Mouse (Mus musculus): ENCODE measurements around the gene Slc15a1.
"Not testable (repeated sequence)": the region's sequence is repeated elsewhere in the genome, so short reads cannot be mapped to it uniquely, and the experiment has no call there.

Slc15a1 gene

DNA sequence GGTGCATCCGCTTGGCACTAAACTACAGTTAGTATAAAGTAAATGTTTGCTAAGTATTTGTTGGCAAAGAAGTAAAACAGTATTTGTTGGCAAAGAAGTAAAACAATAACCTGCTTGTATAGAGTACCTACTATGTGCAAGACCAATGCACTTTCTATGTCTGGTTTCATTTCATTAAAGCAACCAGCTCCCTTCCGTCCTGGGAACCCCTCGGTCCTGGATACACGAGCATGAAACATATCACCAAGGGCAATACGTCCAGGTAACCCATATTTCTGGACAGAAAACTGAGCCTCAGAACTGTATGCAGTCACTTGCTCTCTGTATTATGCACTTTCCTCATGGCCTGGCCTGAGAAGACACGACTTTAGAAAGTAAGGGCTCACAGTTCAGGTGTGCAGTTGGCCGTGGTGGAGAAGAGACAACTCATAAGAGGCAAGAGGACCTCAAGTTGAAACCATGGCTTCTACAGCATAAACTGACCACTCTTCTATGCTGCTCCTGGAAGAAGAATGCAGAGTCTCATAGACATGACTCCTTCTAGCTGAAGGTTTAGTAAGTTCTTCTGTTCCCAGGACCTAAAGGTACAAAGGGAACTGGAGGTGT, 53.5 kb downstream of the Slc15a1 start:
- no peak for DNase-seq (ENCODE audit: low spot score)

DNA sequence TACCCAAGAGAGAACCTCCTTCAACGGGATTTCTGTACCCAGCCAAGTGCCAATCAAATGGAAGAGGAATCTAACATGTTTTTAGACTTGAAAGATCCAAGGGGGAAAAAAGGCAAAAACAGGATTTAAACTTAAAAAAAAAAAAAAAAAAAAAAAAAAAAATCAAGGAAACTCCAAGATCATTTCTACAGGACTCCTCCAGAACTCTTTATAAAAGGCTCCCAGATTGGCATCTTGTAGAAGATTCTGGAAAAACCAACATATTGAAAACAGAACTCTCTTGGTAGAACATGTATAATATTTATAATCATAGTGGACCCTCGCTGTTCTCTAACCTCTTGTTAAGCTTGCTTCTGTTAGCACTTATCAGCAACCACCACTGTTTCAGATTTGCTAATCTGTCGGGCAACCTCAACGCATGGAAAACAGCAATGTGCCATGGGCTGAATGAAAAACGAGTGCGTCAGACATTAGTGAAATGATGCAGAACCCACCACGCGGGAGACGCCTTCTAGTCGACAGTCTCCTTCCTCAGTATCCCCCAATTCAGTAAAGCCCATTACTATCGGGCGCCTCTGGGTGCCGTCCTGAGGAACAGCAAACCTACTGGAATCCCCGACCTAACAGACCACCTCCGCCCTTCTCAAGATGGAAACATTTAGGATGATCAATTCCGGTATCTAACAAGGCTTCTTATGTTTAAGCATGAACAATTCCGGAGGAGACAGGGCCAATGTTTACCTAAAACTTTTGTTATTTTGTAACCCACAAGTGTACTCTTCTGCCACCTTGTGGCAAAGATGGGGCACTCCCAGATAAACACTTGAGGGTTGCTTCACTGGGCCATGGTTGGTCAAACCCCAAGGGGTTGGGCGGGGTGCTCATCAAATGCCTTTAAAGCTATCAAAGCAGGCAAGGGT, 54.3 kb downstream of the Slc15a1 start:
- DNase-seq (ENCODE audit: low spot score), result peak; percentile 85

DNA sequence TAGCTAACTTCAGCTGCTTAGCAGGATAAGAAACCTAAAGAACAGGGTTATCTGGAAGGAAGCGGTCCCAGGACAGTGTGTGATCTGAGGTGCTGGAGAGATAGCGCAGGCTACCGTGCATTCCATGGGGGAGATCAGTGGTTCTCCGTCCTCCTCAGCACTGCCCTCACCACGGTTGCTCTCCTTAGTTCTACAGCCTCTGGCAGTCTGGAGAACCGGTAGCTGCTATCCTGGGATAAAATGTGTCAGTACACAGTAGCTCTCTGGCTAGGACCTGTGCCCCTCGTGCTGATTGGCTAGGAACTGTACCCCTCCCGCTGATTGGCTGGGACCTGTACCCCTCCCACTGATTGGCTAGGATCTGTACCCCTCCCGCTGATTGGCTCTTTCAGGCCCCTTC, 58.1 kb downstream of the Slc15a1 start:
- no peak for DNase-seq (ENCODE audit: low spot score)

DNA sequence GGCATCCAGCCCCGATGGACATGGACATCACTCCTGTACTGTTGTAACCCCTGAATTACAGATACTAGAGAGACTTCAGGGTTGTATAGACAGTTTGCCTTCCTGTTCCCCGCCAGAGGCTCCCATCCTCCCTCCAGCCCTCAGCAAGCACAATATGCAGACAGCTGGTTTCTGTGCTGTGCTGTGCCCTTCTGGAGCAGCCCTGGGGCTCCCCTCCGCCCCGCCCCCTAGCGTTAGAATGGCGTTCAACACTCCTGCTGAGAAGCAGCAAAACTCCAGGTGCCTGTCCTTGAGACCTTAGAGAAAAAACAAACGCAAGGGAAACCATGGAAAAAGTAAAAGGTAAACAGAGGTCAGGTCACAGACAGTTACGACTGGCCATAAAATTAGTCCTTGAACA, 59.9 kb downstream of the Slc15a1 start:
- DNase-seq (ENCODE audit: low spot score), result peak; percentile 45

DNA sequence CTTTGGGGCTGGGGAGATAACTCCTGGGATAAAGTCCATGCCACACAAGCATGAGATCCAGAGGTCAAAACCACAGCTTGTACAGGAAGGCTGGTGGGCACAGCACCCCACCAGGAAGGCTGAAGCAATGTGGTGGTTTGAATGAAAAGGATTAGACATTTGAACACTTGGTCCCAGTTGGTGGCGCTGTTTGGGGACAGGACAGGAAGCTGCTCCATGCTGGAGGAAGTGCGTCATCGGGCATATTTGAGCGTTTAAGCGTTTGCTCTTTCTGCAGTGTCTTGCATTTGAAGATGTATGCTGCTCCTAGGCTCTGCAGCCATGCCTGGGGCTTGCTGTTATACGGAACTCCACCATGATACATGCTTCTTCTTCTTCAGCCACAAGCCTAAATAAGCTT, 64.2 kb downstream of the Slc15a1 start:
- no peak for DNase-seq (ENCODE audit: low spot score)

DNA sequence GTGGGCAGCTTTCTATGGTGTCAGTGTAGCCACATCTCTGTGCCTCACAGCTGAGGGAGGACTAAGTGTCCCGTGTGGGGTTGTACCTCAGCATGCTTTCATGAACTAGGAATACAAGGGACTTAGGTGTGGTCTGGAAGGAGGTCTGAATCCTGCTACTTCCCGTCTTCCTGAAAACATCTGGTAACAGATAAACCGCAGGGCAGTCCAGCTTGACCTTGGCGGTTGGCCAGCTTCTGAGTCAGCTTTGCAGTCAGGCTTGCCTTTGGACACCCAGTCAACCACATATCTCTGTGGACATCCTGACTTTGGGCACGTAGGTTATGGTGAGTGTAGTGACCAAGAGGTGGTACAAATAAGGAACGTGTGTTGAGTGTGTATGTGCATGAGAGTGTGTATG, 68.0 kb downstream of the Slc15a1 start:
- peak; percentile 57 for DNase-seq (ENCODE audit: low spot score)

DNA sequence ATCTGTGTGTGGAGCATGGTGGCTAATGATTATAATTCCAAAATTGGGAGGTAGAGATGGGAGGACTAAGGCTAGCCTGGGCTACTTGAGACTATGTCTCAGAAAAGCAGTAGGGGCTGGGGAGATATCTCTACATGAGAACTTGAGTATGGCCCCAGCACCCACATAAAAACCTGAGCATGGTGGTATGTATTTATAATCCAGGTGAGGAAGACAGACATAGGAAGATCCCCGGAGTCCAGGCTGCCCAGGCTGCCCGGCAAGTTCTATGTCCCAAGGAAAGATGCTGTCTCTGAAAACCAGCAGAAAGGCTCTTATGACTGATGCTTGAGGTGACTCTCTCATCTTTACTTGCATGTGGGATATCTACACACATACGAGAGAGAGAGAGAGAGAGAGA, 68.6 kb downstream of the Slc15a1 start:
- DNase-seq (ENCODE audit: low spot score), result no peak

DNA sequence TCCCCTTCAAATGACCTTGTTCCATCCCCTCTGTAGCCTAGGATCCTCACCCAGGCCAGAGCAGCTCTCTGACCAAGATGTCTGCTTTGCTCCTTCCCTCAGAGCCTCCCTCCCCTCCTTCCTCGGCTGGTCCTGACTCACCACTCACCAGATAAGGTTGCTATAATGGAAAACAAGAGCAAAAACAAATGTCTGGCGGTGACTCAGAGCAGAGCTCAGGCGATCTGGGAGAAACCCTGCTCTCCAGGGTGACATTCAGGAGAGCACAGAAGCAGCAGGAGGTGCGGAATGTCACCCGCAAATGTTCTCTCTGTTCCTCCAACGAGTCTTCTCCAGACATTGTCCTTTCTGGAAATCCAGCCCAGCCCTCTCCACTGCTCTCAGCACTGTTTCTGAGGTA, 69.3 kb downstream of the Slc15a1 start:
- peak; percentile 20 for DNase-seq (ENCODE audit: low spot score)

DNA sequence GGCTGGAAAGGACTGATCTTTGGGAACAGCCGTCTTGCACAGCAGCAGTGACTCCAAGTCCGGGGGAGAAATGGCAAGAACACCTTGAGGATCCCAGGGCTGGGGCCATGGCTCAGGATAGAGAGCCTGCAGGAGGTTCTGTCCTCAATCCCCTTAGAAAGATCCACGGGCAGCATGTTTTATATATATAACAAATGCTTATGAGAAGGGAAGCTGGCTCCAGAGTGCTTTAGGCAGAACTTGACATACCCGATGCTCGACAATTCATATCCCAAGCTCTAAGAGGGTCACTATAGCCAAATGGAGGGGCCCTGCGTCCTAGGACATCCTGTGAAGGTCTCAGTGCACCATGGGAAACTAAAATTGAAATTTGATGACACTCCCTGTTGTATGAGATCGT, 73.8 kb downstream of the Slc15a1 start:
- no peak for DNase-seq (ENCODE audit: low spot score)

DNA sequence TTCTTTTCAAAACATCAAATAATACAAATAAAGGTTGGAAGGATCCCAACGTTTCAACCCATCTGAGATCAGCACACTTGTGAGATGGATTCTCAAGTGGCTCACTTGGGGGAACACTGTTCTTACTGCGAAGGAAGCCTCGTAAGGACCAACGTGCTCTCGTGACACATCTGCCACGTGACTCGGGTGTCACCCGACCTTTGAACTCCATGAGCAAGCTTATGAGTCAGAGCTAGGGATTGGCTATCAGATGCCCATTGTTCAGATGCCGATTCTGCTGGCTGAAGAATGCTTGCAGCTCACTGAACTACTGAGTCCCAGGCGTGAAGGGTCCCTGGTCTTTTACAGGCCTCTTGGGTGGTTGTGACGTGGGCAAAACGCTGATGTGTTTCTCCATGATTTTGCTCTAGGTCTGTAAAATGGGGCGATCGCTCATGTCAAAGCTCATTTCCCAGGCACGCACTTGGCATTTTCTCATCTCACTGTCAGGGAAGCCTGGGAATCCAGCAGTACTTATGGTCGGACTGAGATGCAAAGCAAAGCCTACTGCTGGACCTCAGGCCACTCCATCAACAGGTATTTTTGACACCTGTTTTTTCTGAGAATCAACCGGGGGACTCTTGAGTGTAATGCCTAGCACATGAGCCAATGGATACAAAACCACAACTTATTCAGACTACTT, 75.1 kb downstream of the Slc15a1 start:
- no peak for DNase-seq (ENCODE audit: low spot score)

DNA sequence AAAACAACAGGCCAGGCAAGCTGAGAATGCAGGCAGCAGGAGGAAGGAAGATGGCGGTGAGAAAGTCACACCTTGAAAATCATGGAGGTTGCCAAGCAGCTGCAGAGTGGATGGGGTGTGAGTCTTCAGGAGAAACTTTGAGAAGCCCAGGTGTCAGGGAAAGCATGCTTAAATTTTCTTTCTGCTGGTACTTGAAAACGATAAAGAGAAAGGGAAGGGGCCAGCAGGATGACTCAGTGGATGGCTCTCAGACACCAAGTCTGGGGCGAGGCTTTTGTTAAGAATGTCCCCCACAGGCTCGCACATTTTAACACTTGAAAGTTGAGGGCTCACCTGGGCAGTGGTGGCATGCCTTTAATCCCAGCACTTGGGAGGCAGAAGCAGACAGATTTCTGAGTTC, 76.9 kb downstream of the Slc15a1 start:
- DNase-seq (ENCODE audit: low spot score), result no peak

DNA sequence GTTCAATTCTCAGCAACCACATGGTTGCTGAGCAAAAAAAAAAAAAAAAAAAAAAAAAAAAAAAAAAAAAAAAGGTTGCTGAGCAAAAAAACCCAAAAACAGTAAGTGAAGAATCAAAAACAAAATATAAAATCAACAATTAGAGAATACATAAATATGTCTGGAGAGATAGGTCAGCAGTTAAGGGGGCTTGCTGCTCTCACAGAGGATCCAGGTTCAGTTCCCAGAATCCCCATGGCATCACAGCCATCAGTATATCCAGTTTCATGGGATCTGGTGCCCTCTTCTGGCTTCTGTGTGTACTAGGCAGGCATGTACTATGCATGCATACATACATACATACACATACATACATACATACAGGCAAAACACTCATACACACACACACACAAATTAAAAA, 78.3 kb downstream of the Slc15a1 start:
- no peak for DNase-seq (ENCODE audit: low spot score)

DNA sequence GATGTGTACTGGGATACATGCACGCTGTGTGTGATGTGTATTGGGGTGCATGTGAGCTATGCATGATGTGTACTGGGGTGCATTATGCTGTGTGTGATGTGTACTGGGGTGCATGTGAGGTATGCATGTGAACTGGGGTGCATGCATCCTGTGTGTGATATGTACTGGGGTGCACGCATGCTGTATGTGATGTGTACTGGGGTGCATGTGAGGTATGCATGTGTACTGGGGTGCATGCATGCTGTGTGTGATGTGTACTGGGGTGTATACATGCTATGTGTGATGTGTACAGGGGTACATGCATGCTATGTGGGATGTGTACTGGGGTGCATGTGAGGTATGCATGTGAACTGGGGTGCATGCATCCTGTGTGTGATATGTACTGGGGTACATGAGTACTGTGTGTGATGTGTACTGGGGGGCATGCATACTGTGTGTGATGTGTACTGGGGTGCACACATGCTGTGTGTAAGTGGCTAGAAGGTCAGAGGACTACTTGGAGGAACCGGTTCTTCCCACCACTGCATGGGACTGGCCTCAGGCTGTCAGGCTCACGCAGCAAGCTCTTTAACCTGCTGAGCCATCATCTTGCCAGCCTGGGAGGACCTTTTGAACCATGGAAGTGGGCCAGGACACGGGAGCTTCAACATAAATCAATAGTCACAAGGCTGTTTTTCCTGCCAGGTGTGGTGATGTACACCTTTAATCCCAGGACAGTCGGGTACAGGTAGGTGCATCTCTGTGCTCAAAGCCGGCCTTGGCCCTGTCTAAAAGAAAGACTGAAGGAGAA, 79.9 kb downstream of the Slc15a1 start:
- DNase-seq (ENCODE audit: low spot score), result no peak

DNA sequence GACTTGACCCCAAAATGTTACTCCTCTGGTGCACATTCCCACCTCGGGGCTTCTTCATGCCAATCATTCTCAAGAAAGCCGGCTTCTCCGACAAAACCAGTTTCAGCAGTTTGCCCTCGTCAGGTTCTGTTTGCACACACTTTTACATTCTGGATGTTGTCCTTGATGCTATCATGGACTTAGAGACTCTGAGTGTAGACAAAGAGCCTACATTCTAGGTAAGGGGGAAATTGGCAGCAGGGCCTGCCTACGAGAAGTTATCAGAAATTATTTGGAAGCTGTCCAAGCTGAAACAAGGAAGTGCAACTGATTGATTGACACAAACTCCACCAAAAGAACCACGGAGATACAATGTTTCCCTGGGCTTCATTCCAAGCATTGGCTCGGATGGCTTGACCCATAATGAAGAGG, 81.7 kb downstream of the Slc15a1 start:
- peak; percentile 60 for DNase-seq (ENCODE audit: low spot score)

DNA sequence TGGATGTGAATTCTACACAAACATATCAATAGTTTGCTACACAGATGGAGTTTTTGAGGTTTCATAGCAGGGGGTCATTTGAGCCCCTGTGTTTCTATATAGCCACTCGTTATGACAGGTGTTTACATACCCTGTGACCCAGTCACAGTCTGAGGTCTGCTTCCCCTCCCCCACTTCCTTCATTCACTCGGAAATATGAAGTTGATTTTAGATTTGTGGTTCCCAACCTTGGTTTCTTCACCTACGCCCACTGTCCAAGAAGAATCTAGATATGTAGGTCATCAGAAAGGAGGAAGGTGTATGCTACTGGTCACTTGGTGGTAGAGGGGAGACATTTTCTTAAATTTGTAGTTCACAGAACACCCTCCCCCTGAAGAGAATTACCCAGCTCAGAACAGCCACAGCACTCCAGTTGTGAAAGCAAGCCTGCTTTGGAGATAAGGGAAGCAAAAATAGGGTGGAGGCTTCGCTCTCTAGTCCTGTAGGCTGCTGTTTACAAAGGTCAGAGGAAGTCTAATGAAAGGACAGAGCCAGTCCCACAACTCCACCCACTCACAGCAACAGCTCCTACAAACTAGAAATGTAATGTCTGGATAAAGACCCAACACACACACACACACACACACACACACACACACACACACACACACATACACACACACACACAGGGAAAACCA, 82.2 kb downstream of the Slc15a1 start:
- DNase-seq (ENCODE audit: low spot score), result peak; percentile 78

DNA sequence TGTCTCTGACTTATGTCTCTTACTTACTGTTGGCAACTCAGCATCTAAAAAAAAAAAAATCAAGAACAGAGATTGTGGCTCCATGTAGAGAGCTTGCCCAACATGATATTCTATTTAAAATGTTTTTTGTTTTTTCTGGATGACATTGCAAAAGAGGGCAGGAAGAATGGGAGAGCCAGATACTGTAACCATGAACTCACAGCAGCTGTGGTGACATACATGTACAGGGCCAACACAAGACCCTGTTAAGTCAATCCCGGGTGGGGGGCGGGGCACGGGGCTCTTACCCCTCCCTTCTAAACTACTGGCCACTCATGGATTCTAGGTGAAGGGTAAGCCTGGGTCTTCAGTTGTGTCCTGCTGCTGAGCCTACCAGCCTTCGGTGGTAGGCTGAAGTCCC, 83.1 kb downstream of the Slc15a1 start:
- no peak for DNase-seq (ENCODE audit: low spot score)

DNA sequence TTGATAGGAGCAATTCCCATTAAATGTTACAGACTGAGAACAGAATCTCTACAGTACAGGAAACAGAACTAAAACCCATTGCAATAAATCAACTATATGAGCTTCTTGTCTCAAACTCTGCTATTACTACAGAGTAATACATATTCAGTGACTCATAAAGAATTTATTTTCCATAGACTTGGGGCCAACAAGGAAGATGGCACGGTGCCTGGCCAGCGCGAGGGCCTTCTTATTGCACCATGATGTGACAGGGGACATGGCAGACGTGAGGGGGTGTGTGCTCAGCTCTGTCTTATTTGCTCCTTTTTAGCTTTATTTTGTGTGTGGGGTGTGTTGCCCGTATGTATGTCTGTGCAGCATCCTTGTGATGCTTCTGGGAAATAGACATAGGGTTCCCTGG, 87.5 kb downstream of the Slc15a1 start:
- no peak for DNase-seq (ENCODE audit: low spot score)

DNA sequence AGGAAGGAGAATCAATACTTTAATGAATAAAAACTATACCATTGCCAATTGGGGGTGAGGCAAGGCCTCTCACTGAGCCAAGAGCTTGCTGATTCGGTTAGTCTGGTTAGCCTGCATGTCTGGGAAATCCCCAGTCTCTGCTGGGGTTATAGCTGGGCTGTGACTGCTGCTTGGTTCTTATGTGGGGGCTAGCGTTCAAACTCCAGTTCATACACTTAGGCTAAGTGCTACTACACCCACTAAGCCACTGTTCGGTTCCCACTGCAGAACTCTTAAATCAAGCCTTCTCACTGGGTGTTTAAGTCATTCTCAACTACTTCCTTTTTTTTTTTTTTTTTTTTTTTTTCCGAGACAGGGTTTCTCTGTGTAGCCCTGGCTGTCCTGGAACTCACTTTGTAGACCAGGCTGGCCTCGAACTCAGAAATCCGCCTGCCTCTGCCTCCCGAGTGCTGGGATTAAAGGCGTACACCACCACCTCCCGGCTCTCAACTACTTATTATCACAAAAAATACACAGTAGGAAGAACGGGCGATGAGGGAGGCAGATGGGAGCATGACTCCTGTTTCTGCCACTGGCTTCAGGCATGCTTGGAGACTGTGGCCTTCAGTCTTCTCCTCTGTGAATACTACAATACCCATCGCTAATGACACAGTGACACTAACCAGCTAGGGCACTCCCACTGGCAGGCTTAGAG, 88.3 kb downstream of the Slc15a1 start:
- no peak for DNase-seq (ENCODE audit: low spot score)

DNA sequence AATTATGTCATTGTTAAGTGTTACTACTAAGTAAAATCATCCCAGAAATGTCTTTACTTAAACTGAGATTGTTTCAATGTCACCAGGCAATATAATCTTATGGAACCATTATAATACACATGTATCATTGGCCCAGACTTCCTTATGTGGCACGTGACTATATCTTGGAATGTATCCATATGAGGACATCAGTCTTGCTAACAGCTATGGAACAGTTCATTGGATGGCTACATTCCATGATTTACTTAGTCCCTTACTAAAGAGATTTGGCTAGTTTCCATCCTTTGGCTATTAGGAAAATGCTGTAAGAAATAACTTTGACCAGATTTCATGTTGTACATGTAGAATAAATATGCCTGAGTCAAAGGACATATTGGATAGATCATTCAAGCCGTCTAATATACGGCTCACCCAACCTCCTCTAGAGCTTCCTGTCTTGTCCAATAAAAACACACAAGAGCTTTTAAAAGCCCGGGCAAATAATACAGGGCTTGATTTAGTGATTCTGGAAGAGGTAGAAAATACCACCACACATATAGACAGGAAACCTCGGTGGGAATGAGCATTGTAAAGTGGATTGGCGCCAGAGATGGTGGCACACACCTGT, 90.3 kb downstream of the Slc15a1 start:
- DNase-seq (ENCODE audit: low spot score), result no peak

DNA sequence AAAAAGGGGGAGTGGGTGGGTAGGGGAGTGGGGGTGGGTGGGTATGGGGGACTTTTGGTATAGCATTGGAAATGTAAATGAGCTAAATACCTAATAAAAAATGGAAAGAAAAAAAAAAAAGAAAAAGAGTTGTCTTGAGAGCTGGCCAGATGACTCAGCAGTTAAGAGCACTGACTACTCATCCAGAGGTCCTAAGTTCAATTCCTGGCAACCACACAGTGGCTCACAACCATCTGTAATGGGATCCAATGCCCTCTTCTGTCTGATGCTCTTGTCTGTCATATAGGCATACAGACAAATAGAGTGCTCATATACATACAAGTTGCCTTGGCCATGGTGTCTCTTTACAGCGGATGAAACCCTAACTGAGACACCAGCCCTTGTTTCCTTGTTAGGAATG, 91.3 kb downstream of the Slc15a1 start:
- not testable (repeated sequence) for DNase-seq (ENCODE audit: low spot score)

Data from lung, postnatal 25 days (tissue).